Mouse (Mus musculus) liver, embryonic 16.5 days (tissue): Measurements from ENCODE around the gene Foxg1. TPM values are rescaled to one million over a fixed set of nuclear protein-coding genes. Genes with fewer than 3 reads are reported as not detected.

ENCODE experiments used
- ATAC-seq: fragments of 200-750 bp; cut with Nextera tagmentation; 2 replicates; pipeline ENCODE4 v1.8.0; 2017; ENCODE audit warnings: low read depth, mild to moderate bottlenecking, moderate number of reproducible peaks, moderate library complexity
- H3K27ac ChIP-seq: fragments of 300-500 bp; sonication (generic); 2 replicates; pipeline ENCODE4 v1.5.1; 2014; ENCODE audit warnings: mild to moderate bottlenecking, low read length
- H3K27me3 ChIP-seq: fragments of 300-500 bp; sonication (generic); 2 replicates; pipeline ENCODE4 v1.6.1; 2014; ENCODE audit warnings: low read depth, low read length, mixed read lengths; ENCODE audit not compliant: control insufficient read depth, insufficient read depth
- H3K36me3 ChIP-seq: fragments of 300-500 bp; sonication (generic); 2 replicates; pipeline ENCODE4 v1.6.1; 2014; ENCODE audit warnings: mild to moderate bottlenecking; ENCODE audit not compliant: control insufficient read depth, insufficient read depth
- H3K4me1 ChIP-seq: fragments of 300-500 bp; sonication (generic); 2 replicates; pipeline ENCODE4 v1.6.1; 2014; ENCODE audit warnings: low read depth, low read length, mixed read lengths; ENCODE audit not compliant: control insufficient read depth
- H3K4me2 ChIP-seq: fragments of 300-500 bp; sonication (generic); 2 replicates; pipeline ENCODE4 v1.6.1; 2014; ENCODE audit warnings: low read depth, low read length, mixed read lengths
- H3K4me3 ChIP-seq: fragments of 300-500 bp; sonication (generic); 2 replicates; pipeline ENCODE4 v1.5.1; 2014; ENCODE audit warnings: low read depth, mild to moderate bottlenecking, low read length
- H3K9ac ChIP-seq: fragments of 300-500 bp; sonication (generic); 2 replicates; pipeline ENCODE4 v1.6.1; 2014; ENCODE audit warnings: low read depth, low read length
- H3K9me3 ChIP-seq: fragments of 300-500 bp; sonication (generic); replicated peaks from 2 replicates; pipeline ENCODE4 v1.6.1; 2016; ENCODE audit warnings: low read length; ENCODE audit not compliant: control insufficient read depth
- WGBS: fragments of 180-500 bp; shearing (Covaris S2); extraction: QIAGEN DNeasy Blood & Tissue Kit; methylation state at CpG from one replicate; pipeline ENCODE4 v1.1.7; 2014; ENCODE audit not compliant: insufficient replicate concordance; 5-methylcytosine and 5-hydroxymethylcytosine counted together
- polyA plus RNA-seq: library from polyadenylated mRNA; unstranded; fragments of >200 nt; fragmentation: Nextera tagmentation; extraction: Ambion mirVana; gene quantifications from 2 replicates; pipeline ENCODE4 v1.2.1, GENCODE M21; 2015

Gene Foxg1
- polyA plus RNA-seq, 1 experiment from 2014 or later: not detected

GRCm38 (mm10) chr12:49391305-49392040 is 9.0 kb downstream of the Foxg1 start:
- Histone ChIP-seq H3K4me1 (no peaks in the 10 kb centered on the region), H3K4me3 (no peak overlapping the region), H3K9me3 (no peaks in the 10 kb centered on the region), H3K4me2 (no peak overlapping the region), H3K9ac (no peak overlapping the region), H3K36me3 (no peaks in the 10 kb centered on the region), H3K27ac (no peak overlapping the region), H3K27me3 (peaks cover 50% of the 10 kb centered on the region)
- ATAC-seq: no peak
- under 1% methylated on average over 42 of the region's 42 CpGs for WGBS

- no peak overlapping the region for H3K27ac ChIP-seq
- no peak for ATAC-seq
- no peaks in the 10 kb centered on the region for H3K9me3 ChIP-seq
- H3K4me2 ChIP-seq: no peak overlapping the region
- H3K9ac ChIP-seq: no peak overlapping the region
- no peaks in the 10 kb centered on the region for H3K4me1 ChIP-seq
- WGBS: 2% methylated on average over 10 of the region's 10 CpGs
- no peaks in the 10 kb centered on the region for H3K36me3 ChIP-seq
- peaks cover 51% of the 10 kb centered on the region for H3K27me3 ChIP-seq
- no peak overlapping the region for H3K4me3 ChIP-seq
Measured at GRCm38 (mm10) chr12:49392041-49392390, 9.6 kb downstream of the Foxg1 start.

GRCm38 (mm10) chr12:49392876-49393275 is 10.4 kb downstream of the Foxg1 start:
- H3K36me3 ChIP-seq: no peaks in the 10 kb centered on the region
- H3K27me3 ChIP-seq: peaks cover 49% of the 10 kb centered on the region
- ATAC-seq: no peak
- no peaks in the 10 kb centered on the region for H3K4me1 ChIP-seq
- no peak overlapping the region for H3K4me2 ChIP-seq
- no peaks in the 10 kb centered on the region for H3K9me3 ChIP-seq
- no peak overlapping the region for H3K9ac ChIP-seq
- no peak overlapping the region for H3K27ac ChIP-seq
- WGBS: 5% methylated on average over 5 of the region's 5 CpGs
- H3K4me3 ChIP-seq: no peak overlapping the region

GRCm38 (mm10) chr12:49393639-49394038 is 11.2 kb downstream of the Foxg1 start:
- H3K27me3 ChIP-seq: peaks cover 47% of the 10 kb centered on the region
- WGBS: 6% methylated on average over 3 of the region's 3 CpGs
- H3K4me2 ChIP-seq: no peak overlapping the region
- no peaks in the 10 kb centered on the region for H3K36me3 ChIP-seq
- H3K4me1 ChIP-seq: no peaks in the 10 kb centered on the region
- no peak overlapping the region for H3K9ac ChIP-seq
- no peak overlapping the region for H3K4me3 ChIP-seq
- no peak overlapping the region for H3K27ac ChIP-seq
- no peaks in the 10 kb centered on the region for H3K9me3 ChIP-seq
- no peak for ATAC-seq

- no peaks in the 10 kb centered on the region for H3K4me1 ChIP-seq
- no peak overlapping the region for H3K27ac ChIP-seq
- H3K27me3 ChIP-seq: peaks cover 49% of the 10 kb centered on the region
- H3K9ac ChIP-seq: no peak overlapping the region
- H3K36me3 ChIP-seq: no peaks in the 10 kb centered on the region
- no peaks in the 10 kb centered on the region for H3K9me3 ChIP-seq
- 5% methylated on average over 1 of the region's 1 CpGs for WGBS
- no peak overlapping the region for H3K4me2 ChIP-seq
- no peak for ATAC-seq
- H3K4me3 ChIP-seq: no peak overlapping the region
Measured at GRCm38 (mm10) chr12:49394181-49394580, 11.7 kb downstream of the Foxg1 start.

GRCm38 (mm10) chr12:49394836-49395235 is 12.4 kb downstream of the Foxg1 start:
- no peak overlapping the region for H3K4me3 ChIP-seq
- H3K36me3 ChIP-seq: no peaks in the 10 kb centered on the region
- H3K9me3 ChIP-seq: no peaks in the 10 kb centered on the region
- no peak overlapping the region for H3K4me2 ChIP-seq
- 1% methylated on average over 17 of the region's 17 CpGs for WGBS
- ATAC-seq: no peak
- no peak overlapping the region for H3K9ac ChIP-seq
- H3K27ac ChIP-seq: no peak overlapping the region
- no peaks in the 10 kb centered on the region for H3K4me1 ChIP-seq
- H3K27me3 ChIP-seq: peaks cover 48% of the 10 kb centered on the region

GRCm38 (mm10) chr12:49395969-49396368 is 13.5 kb downstream of the Foxg1 start:
- Histone ChIP-seq H3K36me3 (no peaks in the 10 kb centered on the region), H3K4me1 (no peaks in the 10 kb centered on the region), H3K4me2 (no peak overlapping the region), H3K9me3 (no peaks in the 10 kb centered on the region), H3K4me3 (no peak overlapping the region), H3K27me3 (peaks cover 49% of the 10 kb centered on the region), H3K27ac (no peak overlapping the region), H3K9ac (no peak overlapping the region)
- no peak for ATAC-seq
- WGBS: 11% methylated on average over 2 of the region's 2 CpGs

- WGBS: 22% methylated on average over 1 of the region's 1 CpGs
- no peak overlapping the region for H3K4me3 ChIP-seq
- H3K27me3 ChIP-seq: peaks cover 49% of the 10 kb centered on the region
- H3K4me2 ChIP-seq: no peak overlapping the region
- no peak overlapping the region for H3K27ac ChIP-seq
- H3K36me3 ChIP-seq: no peaks in the 10 kb centered on the region
- H3K4me1 ChIP-seq: no peaks in the 10 kb centered on the region; the same call in 1 of the 2 replicates
- ATAC-seq: no peak
- H3K9ac ChIP-seq: no peak overlapping the region
- no peaks in the 10 kb centered on the region for H3K9me3 ChIP-seq
Measured at GRCm38 (mm10) chr12:49396776-49397175, 14.3 kb downstream of the Foxg1 start.

- Histone ChIP-seq H3K9me3 (no peaks in the 10 kb centered on the region), H3K36me3 (no peaks in the 10 kb centered on the region), H3K4me1 (no peaks in the 10 kb centered on the region; the same call in 1 of the 2 replicates), H3K4me3 (no peak overlapping the region), H3K4me2 (no peak overlapping the region), H3K27me3 (peaks cover 44% of the 10 kb centered on the region), H3K9ac (no peak overlapping the region), H3K27ac (no peak overlapping the region)
- 18% methylated on average over 4 of the region's 4 CpGs for WGBS
- ATAC-seq: no peak
Measured at GRCm38 (mm10) chr12:49397443-49398162, 15.1 kb downstream of the Foxg1 start.
